Mouse (Mus musculus) brain, embryonic 14.5 days (tissue): ENCODE data around the gene Cab39.

ENCODE experiments used
- CTCF ChIP-seq: fragments of 200-500 bp; IDR thresholded peaks from 2 replicates; pipeline ENCODE4 v1.5.1; 2012; ENCODE audit warnings: inconsistent platforms, mild to moderate bottlenecking, moderate library complexity, borderline replicate concordance; ENCODE audit not compliant: insufficient read depth, insufficient read length; ENCODE audit errors: extremely low read depth
- POLR2A ChIP-seq: fragments of 200-500 bp; IDR thresholded peaks from 2 replicates; pipeline ENCODE4 v1.6.1; 2012; ENCODE audit warnings: mild to moderate bottlenecking, inconsistent platforms, borderline replicate concordance; ENCODE audit not compliant: poor library complexity, insufficient read depth, insufficient read length, severe bottlenecking; ENCODE audit errors: extremely low read depth

- TF ChIP-seq CTCF (no peak), POLR2A (no peak)
These were observed 102.9 kb downstream of the Cab39 start for GRCm38 (mm10) chr1:85896110-85896509.
